Mouse (Mus musculus) cerebellum, adult 8-10 months (tissue): Measurements from ENCODE around the gene Prdm11.

Source experiments
- DNase-seq: peaks from one replicate; pipeline ENCODE4 v3.0.0; 2022

Gene Prdm11

DNA sequence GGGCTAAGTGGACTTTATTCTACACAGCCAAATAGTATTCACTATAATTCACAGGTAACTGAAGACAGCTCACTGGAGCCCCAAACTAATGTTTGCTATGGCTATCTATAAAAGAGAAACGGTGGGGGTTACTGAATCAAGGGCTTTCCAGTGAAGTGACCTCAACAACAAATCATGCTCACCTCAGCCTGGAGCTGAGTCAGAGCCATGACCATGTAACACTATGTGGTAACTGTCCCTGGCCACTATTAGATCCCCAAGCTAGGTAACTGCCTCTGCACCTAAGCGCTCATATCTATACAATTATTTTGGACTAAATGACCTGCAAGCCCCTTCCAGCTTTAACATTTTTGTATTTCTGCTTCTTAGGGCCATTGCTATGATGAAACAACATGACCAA is 89.0 kb downstream of the Prdm11 start:
- DNase-seq: no peak

DNA sequence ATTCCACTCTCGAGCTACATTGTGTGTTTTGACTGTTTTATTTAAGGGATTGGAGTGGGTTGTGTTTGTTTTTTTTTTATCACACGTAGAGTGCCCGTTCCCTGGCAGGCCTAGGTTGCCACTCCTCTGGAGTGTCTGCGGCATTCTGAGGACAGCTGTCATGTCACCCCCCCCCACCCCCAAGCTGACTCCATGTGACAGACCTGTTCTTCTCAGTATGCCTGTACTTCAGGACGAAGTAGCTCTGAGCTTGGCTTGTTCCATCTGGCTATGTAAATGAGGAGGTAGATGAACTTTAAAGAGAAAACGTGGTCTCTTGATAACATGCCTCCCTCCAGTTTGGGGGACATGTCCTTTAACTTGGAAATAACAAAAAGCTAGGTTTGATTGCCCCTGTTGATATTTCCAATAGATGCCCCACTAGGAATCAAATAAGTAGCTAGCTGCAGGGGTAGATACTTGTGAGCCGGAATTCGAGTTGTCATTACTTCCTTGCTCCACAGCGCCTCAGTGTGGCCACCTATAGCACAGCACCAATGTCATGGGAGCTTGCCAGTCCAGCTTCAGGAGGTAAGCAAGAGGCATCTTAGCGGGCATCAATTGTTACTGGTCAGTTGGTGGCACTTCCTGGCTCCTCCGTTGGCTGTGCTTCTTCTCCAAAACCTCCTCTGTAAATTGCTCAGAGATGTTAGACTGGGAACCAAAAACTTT is 91.4 kb downstream of the Prdm11 start:
- peak; percentile 91 for DNase-seq

- peak; percentile 78 for DNase-seq
These were observed 92.5 kb downstream of the Prdm11 start for GRCm38 (mm10) chr2:92953450-92953849.

DNA sequence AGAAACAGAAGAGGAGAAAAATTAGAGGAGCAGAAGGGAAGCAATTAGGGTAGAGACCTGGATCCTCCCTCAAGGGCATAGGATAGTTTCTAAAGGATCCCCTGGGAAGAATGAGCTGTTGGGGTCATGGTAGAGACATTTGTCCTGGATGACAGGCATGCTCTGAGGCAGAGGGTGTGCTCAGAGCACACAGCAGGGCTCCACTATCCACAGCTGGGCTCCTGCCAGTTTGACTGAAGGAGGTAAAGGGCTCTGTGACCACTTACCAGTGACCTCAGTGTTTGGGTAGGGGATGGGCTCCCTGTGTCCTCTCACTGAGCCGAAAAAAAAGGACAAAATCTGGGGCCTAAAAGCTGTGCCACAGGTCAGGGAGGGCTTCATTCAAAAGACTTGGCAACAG is 96.4 kb downstream of the Prdm11 start:
- no peak for DNase-seq

- no peak for DNase-seq
These were observed 97.2 kb downstream of the Prdm11 start for GRCm38 (mm10) chr2:92948699-92949300.

GRCm38 (mm10) chr2:92947981-92948698 is 97.8 kb downstream of the Prdm11 start:
- no peak for DNase-seq

GRCm38 (mm10) chr2:92945824-92946598 is 100.0 kb downstream of the Prdm11 start:
- no peak for DNase-seq

- no peak for DNase-seq
These were observed 100.7 kb downstream of the Prdm11 start for GRCm38 (mm10) chr2:92945125-92945746.

DNA sequence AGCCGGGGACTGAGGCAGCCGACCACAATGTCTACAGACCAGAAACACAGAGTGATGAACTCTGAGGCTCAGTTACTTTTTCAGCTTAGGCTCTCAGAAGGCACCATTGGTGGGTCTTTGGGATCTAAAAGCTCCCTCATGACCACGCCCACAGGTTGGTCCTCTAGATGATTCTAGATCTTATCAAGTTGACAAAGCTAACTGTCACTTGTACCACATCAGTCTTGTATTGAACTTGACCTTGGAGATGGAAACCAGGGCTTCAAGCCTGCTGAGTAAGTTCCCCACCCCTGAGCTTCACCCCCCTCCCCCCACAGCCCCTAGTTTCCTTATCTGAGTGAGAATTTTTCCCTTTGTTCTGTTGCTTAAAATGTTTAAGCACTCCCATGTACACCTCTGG is 101.6 kb downstream of the Prdm11 start:
- DNase-seq: no peak

DNA sequence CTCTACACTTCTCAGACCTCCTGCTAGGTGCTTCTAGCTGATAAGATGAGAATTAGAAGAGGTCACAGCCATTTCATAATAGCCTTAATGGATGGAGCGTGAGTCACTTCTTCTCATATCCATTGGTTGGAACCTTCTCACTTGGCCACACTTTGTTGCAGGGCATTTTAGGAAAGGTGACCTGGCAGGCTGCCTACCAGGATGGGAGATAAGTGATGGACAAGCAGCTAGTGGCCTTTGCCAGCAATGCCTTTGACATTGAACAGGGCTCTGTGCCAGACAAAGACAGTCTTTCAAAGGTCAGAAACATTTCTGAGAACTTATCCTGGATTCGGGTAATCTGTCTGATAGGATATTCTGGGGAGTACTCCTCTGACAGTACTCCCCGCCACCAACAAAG is 102.6 kb downstream of the Prdm11 start:
- no peak for DNase-seq

- DNase-seq: no peak
These were observed 104.5 kb downstream of the Prdm11 start for GRCm38 (mm10) chr2:92941463-92941862.

DNA sequence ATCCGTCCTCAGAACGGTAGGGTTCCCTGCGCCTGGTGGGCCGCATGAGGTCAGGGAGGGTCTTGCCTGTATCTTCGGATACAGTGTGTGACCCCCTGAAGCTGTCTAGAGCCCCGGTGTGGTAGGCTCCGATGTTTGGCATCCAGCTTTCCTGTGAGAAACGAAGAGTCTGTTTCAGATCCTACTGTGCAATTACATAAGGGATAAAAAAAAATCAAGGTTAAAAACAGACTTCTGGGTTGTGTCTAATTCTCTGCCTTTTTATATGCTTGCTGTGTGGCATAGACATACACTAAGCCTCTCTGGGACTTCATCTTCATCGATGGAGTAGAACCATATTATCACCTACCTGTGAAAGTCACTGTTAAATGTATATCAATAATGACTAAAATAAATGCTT is 105.0 kb downstream of the Prdm11 start:
- no peak for DNase-seq

DNA sequence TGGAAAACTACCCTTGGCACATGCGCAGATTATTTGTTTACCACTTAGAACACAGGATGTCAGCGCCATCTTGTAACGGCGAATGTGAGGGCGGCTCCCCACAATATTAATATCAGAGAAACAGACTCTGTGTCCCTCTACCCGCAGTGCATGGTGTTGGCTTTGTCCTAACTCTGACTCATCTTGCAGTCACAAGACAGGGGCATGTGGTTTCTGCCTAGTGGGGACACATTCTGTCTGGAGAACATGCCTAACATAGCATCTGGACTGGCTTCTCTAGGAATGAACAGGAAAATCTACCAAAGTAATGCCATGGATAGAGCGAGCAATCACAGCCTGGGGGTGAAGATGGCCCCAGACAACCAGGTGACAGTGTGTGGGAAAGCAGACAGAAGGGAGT is 107.1 kb downstream of the Prdm11 start:
- DNase-seq: no peak

GRCm38 (mm10) chr2:92938063-92938462 is 107.9 kb downstream of the Prdm11 start:
- DNase-seq: no peak

- peak; percentile 83 for DNase-seq
These were observed 110.5 kb downstream of the Prdm11 start for GRCm38 (mm10) chr2:92935483-92935882.

- DNase-seq: peak; percentile 52
These were observed 111.5 kb downstream of the Prdm11 start for GRCm38 (mm10) chr2:92934312-92934982.

DNA sequence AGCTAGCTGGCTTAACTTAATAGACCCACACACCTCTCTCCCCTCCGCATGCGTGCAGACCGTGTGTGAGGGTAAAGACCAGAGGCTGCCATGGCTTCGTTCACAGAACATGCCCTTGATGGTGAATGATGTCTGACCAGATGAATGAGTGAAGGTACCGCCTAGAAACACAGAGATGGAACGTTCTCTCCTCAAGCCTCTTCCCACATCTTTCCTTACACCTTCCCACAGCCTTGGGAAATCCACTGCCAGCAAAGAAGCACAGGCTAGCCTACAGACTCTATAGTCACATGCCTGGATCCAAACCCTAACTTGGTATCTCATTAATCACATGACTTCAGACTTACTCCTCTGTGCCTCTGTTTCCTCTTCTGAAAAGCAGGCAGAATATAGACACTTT is 112.6 kb downstream of the Prdm11 start:
- no peak for DNase-seq

DNA sequence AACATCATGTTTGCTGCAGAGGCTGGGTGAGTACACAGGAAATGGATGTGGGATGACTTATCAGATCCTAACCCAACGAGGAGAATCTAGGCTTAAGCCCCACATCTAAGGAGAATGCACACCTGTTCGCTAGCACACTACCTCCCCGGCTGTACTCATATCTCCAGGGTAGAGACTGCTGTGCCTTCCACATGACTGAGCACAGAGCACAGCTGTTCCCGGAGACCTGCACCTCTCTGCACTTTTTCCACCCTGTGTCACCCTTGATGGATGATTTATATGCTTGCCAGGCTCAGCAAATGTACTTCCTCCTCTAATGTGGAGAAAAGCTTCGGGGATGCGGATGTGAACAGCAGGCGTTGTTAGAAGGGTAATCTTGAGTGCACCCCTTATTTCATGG is 114.9 kb downstream of the Prdm11 start:
- no peak for DNase-seq

- DNase-seq: no peak
These were observed 116.3 kb downstream of the Prdm11 start for GRCm38 (mm10) chr2:92929696-92930095.

DNA sequence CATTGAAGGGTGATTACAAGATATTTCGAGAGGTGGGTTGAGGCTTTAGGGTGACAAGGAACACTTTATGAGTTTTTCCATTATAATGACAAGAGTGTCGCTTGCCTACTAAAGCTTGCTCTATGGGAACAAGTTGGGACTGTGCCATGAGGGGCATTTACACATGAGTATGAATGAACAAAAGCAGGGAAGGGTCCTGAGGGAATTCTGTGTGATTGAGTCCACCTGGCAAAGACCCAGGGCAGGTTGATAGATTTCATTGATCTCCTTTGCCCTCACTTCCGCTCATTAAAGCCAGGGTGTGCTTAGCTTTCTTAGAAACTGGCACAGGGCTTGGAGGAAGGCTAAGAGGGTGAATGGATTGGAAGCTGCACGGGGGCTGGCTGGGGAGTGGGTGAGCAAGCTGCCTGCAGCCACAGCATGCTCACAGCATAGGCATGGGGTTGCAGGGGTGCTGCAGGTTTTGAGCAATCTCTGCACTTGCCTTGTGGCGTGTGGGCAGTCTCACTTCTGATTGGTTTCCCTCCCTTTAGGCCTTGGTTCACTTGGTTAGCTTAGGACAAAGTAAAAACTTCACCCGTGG is 121.2 kb downstream of the Prdm11 start:
- no peak for DNase-seq

DNA sequence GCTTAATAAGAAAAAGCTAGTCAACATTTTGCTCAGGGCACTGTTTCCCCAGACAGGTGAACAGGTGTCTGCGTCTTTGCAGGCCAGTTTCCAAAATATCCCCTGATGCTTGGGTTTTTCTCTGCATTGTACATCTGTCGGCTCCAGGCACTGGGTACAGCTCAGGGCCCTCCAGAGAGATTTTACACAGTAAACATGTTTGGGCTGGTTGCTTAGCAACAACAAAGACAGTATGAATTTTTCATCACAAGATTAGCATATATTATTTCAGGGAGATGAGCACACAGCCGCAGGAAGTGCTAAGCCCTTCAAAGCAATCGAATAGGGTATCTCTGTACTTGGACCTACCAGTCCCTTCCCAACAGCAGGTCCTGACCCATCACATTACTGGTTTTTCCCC is 125.3 kb downstream of the Prdm11 start:
- DNase-seq: no peak
